Mouse (Mus musculus) R1 (cell line): Measurements from ENCODE around the gene 4930564D02Rik.
A peak's percentile ranks its signal among the peaks of the same experiment; 100 is the strongest.

ENCODE experiments used
- DNase-seq: peaks from one replicate; pipeline ENCODE4 v3.0.0-alpha.2; 2018; ENCODE audit warnings: low read depth, low spot score

4930564D02Rik gene

GRCm38 (mm10) chr3:105066544-105066943 lies at the start of gene 4930564D02Rik:
Gene 4930564D02Rik, plus strand, starts transcription at chr3:105066844.
- peak; percentile 63 for DNase-seq

GRCm38 (mm10) chr3:105017314-105017713 lies 49.3 kb upstream of the 4930564D02Rik start:
- DNase-seq, result no peak

GRCm38 (mm10) chr3:105018085-105018782 lies 48.4 kb upstream of the 4930564D02Rik start:
- DNase-seq, result no peak

GRCm38 (mm10) chr3:105018783-105019105 lies 47.9 kb upstream of the 4930564D02Rik start:
- DNase-seq, result no peak

- no peak for DNase-seq
These were observed 46.6 kb upstream of the 4930564D02Rik start for GRCm38 (mm10) chr3:105019826-105020692.

- DNase-seq, result no peak
These were observed 43.2 kb upstream of the 4930564D02Rik start for GRCm38 (mm10) chr3:105023371-105024005.

GRCm38 (mm10) chr3:105036281-105036847 lies 30.3 kb upstream of the 4930564D02Rik start:
- no peak for DNase-seq

- DNase-seq, result peak; percentile 76
These were observed 29.3 kb upstream of the 4930564D02Rik start for GRCm38 (mm10) chr3:105037240-105037770.

GRCm38 (mm10) chr3:105040002-105040401 lies 26.6 kb upstream of the 4930564D02Rik start:
- no peak for DNase-seq

- peak; percentile 20 for DNase-seq
These were observed 25.5 kb upstream of the 4930564D02Rik start for GRCm38 (mm10) chr3:105040983-105041625.

- DNase-seq, result no peak
These were observed 22.9 kb upstream of the 4930564D02Rik start for GRCm38 (mm10) chr3:105043746-105044145.

- DNase-seq, result no peak
These were observed 19.8 kb upstream of the 4930564D02Rik start for GRCm38 (mm10) chr3:105046870-105047269.

GRCm38 (mm10) chr3:105047616-105048015 lies 19.0 kb upstream of the 4930564D02Rik start:
- no peak for DNase-seq

GRCm38 (mm10) chr3:105049848-105050247 lies 16.8 kb upstream of the 4930564D02Rik start:
- no peak for DNase-seq

GRCm38 (mm10) chr3:105051103-105051502 lies 15.5 kb upstream of the 4930564D02Rik start:
- no peak for DNase-seq

- peak; percentile 89 for DNase-seq
These were observed 14.3 kb upstream of the 4930564D02Rik start for GRCm38 (mm10) chr3:105052171-105052936.

- DNase-seq, result peak; percentile 99
These were observed 13.5 kb upstream of the 4930564D02Rik start, which contains the start of gene Cttnbp2nl for GRCm38 (mm10) chr3:105052937-105053697. Gene Cttnbp2nl, minus strand, starts transcription at chr3:105053146.

GRCm38 (mm10) chr3:105053698-105054001 lies 13.0 kb upstream of the 4930564D02Rik start:
- DNase-seq, result peak; percentile 27

GRCm38 (mm10) chr3:105054952-105055351 lies 11.7 kb upstream of the 4930564D02Rik start:
- peak; percentile 33 for DNase-seq

GRCm38 (mm10) chr3:105055666-105056065 lies 11.0 kb upstream of the 4930564D02Rik start:
- no peak for DNase-seq
